Mouse (Mus musculus) erythroblast, embryonic 14.5 days (primary cell): ENCODE measurements around the gene Syt14.

Experiments
- GATA1 ChIP-seq: IDR thresholded peaks from 2 replicates; pipeline ENCODE4 v1.6.1; 2012; ENCODE audit warnings: low read length, inconsistent platforms, mixed read lengths
- TAL1 ChIP-seq: IDR thresholded peaks from 3 replicates; pipeline ENCODE4 v1.6.1; 2012; ENCODE audit warnings: low read length, inconsistent platforms, mixed read lengths

GRCm38 (mm10) chr1:192912101-192912728 is 123.4 kb downstream of the Syt14 start:
- TF ChIP-seq GATA1: no peak
- TF ChIP-seq TAL1: no peak
